Mouse (Mus musculus) heart, adult 11 months (tissue): ENCODE data around the gene Fam102b.

Experiments
- DNase-seq: peaks from one replicate; pipeline ENCODE4 v3.0.0; 2022

Fam102b gene

DNA sequence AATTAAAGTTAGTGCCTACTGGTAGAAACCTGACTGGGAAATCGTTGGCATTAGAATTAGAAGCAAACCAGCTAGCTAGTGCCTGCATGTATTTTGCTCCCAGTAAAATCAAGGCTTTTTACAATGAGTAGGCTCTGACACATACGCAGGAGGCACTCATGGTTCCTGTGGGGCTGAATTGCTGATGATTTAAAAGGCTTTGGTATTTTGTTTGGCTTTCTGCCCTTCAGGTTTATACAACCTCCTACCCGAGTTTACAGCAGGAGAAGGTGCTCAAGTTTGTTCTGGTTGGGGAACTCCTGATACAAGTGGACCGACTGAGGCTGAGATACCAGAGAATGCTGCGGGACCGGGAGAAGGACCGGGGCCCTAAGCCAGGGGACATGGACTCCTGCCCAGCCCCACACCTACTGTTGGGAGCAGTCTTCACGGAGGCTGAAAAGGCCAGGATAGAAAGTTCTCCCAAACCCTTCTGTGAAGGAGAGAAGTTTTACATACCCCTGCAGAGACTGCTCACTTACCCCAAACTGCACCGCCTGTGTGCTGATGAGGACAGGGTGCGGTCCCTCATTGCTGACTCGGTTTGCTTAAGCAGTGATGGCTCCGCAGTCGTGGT is 67.6 kb downstream of the Fam102b start:
- DNase-seq = peak; percentile 84

GRCm38 (mm10) chr3:108957976-108958375 is 69.4 kb downstream of the Fam102b start:
- DNase-seq = peak; percentile 31

GRCm38 (mm10) chr3:108940996-108941395 is 86.4 kb downstream of the Fam102b start:
- peak; percentile 61 for DNase-seq

DNA sequence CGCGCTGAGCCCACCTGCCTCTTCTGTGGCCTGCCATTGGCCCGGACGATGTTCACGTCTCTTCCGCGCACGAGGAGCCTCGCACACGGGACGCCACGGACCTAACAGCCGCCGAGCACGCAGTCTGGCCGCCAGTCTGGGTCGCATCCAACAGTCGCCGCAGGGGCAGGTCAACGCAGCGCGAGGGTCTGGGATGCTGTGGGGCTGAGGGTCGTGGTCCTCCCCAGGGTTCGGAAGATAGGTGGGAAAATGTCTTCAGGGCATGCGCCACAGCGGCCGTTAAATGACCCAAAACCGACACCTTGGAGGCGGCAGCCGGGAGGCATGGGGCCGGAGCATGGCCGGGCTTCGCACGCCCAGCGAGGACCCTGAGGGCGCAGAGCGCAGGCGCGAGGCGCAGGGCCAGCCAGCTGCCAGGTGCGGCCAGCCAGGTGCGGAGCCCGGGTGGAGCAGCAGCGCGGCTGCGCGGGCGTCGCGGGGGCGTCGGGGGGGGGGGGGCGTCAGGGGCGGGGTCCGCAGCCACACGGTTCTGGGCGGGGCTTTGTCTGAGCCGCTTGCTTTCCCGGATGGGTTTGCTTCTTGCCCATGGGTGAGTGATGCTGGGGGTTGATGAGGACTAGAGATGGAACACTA is 87.3 kb downstream of the Fam102b start, which contains the start of gene Gm9857:
Gene Gm9857, minus strand, starts transcription at position 445 of the 633 bp plus-strand sequence.
- peak; percentile 74 for DNase-seq

- peak; percentile 61 for DNase-seq
These were observed 87.8 kb downstream of the Fam102b start, which contains the start of gene Henmt1 for GRCm38 (mm10) chr3:108939573-108939972. Gene Henmt1 (plus strand): TSS chr3:108939873.

- DNase-seq = peak; percentile 72
These were observed 88.7 kb downstream of the Fam102b start for GRCm38 (mm10) chr3:108938691-108939090.

DNA sequence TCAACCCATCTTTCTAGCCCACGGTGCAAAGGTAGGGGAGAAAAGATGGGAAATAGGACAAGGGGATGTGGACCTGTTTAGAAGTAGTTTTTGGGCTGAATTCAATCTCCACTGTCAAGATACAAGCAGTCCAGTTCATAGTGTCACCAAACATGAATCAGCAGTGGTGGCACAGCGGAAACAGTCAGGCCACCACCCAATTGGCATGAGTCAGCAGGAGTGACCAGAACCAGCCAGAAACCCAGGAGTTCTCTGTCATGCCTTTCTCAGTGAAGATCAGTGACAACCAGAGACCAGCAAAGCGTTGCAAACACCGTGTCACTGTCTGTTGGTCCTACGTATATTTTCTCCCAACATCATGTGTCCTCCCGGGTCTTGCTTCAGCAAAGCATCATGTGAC is 93.8 kb downstream of the Fam102b start:
- peak; percentile 42 for DNase-seq

- DNase-seq = peak; percentile 54
These were observed 101.1 kb downstream of the Fam102b start for GRCm38 (mm10) chr3:108926308-108926707.

DNA sequence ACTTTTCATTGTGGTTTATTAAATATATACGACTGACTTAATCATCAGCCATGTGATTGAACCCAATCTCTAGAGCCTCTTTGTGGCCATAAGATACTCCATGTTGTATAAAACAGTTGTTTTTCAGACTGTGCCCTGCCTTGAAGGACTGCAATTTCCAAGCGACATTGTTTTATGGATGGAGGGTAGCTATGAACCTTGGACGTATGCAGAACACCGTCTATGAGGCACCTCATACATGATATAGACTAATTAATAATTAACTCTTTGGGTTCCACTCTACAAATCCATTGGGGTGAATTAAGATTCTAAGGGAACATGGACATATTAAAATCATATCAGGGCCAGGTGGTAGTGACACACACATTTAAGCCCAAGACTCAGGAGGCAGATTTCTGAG is 101.7 kb downstream of the Fam102b start:
- DNase-seq = peak; percentile 42

DNA sequence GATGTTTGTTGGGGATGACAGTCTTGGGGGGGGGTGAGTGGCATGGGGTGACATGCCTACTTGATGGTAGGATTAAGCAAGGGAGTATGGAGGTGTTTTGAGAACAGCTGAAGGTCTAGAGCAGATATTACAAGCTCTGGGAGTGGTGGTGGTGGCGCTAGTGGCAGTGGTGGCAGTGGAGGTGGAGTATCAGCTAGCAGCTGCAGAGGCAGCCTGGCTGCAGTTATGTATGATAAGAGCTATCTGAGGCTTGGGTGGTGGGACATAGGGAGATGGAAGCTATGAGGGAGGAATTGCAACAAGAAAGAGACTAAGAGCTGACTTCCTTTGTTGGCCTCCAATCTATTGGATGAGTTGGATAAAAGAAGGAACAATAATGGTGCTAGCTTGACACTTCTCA is 105.6 kb downstream of the Fam102b start:
- DNase-seq = peak; percentile 70
